27 mouse cellular contexts compared by ENCODE assay signal in genomic region chr12:21130274-21130823, GRCm38 (mm10).
A peak's percentile ranks its signal among the peaks of the same experiment; 100 is the strongest.
DNase-seq lines count a peak whose midpoint lies in the region; ATAC-seq lines count a peak whose summit lies in the region.
"Had no signal": no experiment of that assay in that cellular context is flagged by ENCODE, and none has a peak within 500 bp of the region (broad histone marks: within the 10 kb centered on the region; RNA-seq: fewer than 3 reads in every experiment).

No protein-coding gene starts in this region.

- no peak overlapping the region for H3K27ac ChIP-seq in liver, embryonic 11.5 days (ENCODE audit: low read depth, low read length)
- H3K27ac ChIP-seq: gastrocnemius, adult 2 months; hindbrain, embryonic 14.5 days; layer of hippocampus, adult 2 months; midbrain, embryonic 13.5 days had no signal

- no peak overlapping the region for H3K9ac ChIP-seq in liver, embryonic 11.5 days (ENCODE audit: low read depth, low read length)
- H3K9ac ChIP-seq: hindbrain, embryonic 14.5 days; midbrain, embryonic 13.5 days had no signal

- H3K36me3 ChIP-seq in liver, embryonic 11.5 days (ENCODE audit: control insufficient read depth, insufficient read depth, low read length): no peaks in the 10 kb centered on the region
- H3K36me3 ChIP-seq: midbrain, embryonic 13.5 days had no signal

- DNase-seq in frontal cortex, postnatal 25 days (ENCODE audit: low spot score in 2 of 2): no peak
- DNase-seq in liver, embryonic 11.5 days (ENCODE audit: low spot score): no peak
- DNase-seq in liver: no peak
- no peak for DNase-seq in kidney, postnatal 10 days
- DNase-seq in kidney, postnatal 4 days: no peak
- DNase-seq: adrenal gland, postnatal 10 days; cerebellum, adult 9-11 months; gastrocnemius, adult 2 months; gastrocnemius, postnatal 36 days; heart, postnatal 4 days; kidney, adult 9 months; kidney, postnatal 14 days; left cerebral cortex, postnatal 4 days; lung, adult 18-20 months; lung, postnatal 10 days; retina, postnatal 1 day; right cerebral cortex, postnatal 14 days had no signal

- ATAC-seq in frontal cortex, adult (ENCODE audit: low TSS enrichment): peak; percentile 41
- ATAC-seq in liver, embryonic 11.5 days (replicated peaks; ENCODE audit: low FRiP score): peak; percentile 57
- peak; percentile 63 for ATAC-seq in erythroid progenitor cell, adult 5-6 weeks (replicated peaks; ENCODE audit: low FRiP score, poor library complexity, severe bottlenecking)
- peak; percentile 44 for ATAC-seq in megakaryocyte progenitor cell, adult 5-6 weeks (replicated peaks; ENCODE audit: poor library complexity)
- ATAC-seq: forebrain, embryonic 14.5 days; intestine, postnatal 0 days; midbrain, embryonic 13.5 days; Patski had no signal

- H3K4me1 ChIP-seq in liver, embryonic 11.5 days (replicated peaks; ENCODE audit: control insufficient read depth, insufficient read depth, low read length): peaks cover 80% of the 10 kb centered on the region

- 42% methylated on average over 10 of the region's 10 CpGs for WGBS in liver, embryonic 11.5 days

- no peaks in the 10 kb centered on the region for H3K9me3 ChIP-seq in liver, embryonic 11.5 days (ENCODE audit: control insufficient read depth, low read length)
- H3K9me3 ChIP-seq: midbrain, embryonic 13.5 days had no signal

- H3K27me3 ChIP-seq in liver, embryonic 11.5 days (replicated peaks; ENCODE audit: control insufficient read depth, insufficient read depth, low read length): no peaks in the 10 kb centered on the region
- H3K27me3 ChIP-seq: CH12.LX; midbrain, embryonic 13.5 days; Patski had no signal

- H3K4me3 ChIP-seq in liver, embryonic 11.5 days (ENCODE audit: low read depth, low read length): no peak overlapping the region
- H3K4me3 ChIP-seq: gastrocnemius, adult 2 months; layer of hippocampus, adult 2 months; midbrain, embryonic 13.5 days had no signal

- peak overlapping the region; percentile 19 for H3K4me2 ChIP-seq in liver, embryonic 11.5 days
- H3K4me2 ChIP-seq: hindbrain, embryonic 14.5 days; midbrain, embryonic 13.5 days had no signal
